Mouse (Mus musculus): ENCODE measurements around the gene Pmpcb.

Pmpcb gene

DNA sequence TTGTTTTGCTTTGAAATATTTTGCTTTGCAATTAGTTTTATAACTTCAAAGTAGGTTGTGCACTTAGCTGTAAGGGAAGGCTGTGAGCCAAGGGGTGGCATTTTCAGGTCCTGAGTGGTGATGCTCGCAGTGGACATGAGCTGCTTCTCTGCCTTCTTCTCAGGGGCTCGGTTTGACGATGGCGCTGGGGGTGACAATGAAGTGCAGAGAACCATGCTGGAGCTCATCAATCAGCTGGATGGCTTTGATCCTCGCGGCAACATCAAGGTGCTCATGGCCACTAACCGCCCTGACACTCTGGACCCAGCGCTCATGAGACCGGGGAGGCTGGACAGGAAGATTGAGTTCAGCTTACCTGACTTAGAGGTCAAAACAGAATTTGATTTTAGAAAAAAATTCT lies 66.0 kb downstream of the Pmpcb start:
- DNase-seq (ENCODE audit: low spot score in 2 of 2) = no peak

DNA sequence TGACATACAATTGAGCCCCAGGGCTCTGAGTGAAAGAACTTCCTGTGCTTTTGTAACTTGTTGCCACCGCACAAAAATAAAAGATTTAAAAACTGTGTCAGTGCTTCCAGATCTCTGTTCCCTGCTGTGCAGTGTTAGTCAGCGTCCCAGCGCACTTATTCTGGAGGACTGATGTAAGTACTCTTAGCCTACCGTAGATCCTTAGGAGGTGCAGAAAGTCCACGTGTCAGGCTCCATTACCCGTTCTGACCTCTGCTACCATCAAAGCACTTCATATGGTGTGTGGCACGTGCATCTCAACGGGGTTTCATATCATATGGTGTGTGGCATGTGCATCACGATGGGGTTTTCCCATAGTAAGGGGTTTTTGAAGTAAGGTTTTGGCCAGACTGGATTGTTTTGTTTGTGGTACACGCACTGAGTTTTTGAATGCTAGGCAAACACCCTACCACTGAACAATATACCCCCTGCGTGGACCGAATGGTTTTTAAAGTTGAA lies 66.8 kb downstream of the Pmpcb start:
- DNase-seq (ENCODE audit: low spot score in 2 of 2) = no peak

DNA sequence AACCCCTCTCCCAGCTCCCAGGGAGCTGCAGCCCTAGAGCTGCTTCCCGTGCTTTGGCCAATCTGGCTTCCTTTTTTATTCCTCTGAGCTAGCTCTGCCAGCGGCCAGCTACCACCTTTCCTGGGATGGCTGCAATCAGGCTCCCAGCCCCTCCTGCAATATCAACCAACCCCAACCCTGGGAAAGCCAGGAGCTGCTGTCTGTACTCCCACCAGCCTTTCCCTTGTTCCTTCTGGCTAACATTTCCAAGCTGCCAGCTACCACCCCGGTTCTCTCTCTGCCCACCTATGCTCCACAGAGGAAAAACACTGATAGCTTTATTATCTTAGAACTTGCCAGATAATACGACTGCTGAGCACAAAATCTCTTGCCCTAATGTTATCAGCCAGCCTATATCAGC lies 67.9 kb downstream of the Pmpcb start:
- DNase-seq (ENCODE audit: low spot score in 2 of 2) = no peak

Measured in urinary bladder, adult 18-20 months (tissue).